Mouse (Mus musculus): ENCODE measurements around the gene Olfr452. TPM values are rescaled to one million over a fixed set of nuclear protein-coding genes. Genes with fewer than 3 reads are reported as not detected.
A peak's percentile ranks its signal among the peaks of the same experiment; 100 is the strongest.

Gene Olfr452
- total and polyA plus RNA-seq, 3 experiments, result not detected

- Histone ChIP-seq H3K27me3 (ENCODE audit: control insufficient read depth, insufficient read depth, low read length) (no peaks in the 10 kb centered on the region), H3K36me3 (ENCODE audit: control insufficient read depth, insufficient read depth, low read length) (no peaks in the 10 kb centered on the region), H3K79me2 (replicated peaks; ENCODE audit: control insufficient read depth, insufficient read depth, low read length) (no peaks in the 10 kb centered on the region), H3K27ac (no peak overlapping the region), H3K4me1 (ENCODE audit: control insufficient read depth, insufficient read depth, low read length) (no peaks in the 10 kb centered on the region), H3K9ac (ENCODE audit: low read depth, low read length) (no peak overlapping the region), H3K4me3 (no peak overlapping the region)
- DNase-seq, result no peak
- 43% methylated on average over 4 of the region's 4 CpGs for WGBS
- intact Hi-C loops (cut with DNase I), result no loop called here
- TF ChIP-seq EP300 (IDR thresholded peaks at IDR 0.05; ENCODE audit: insufficient read depth, low read depth, low read length), result no peak
- TF ChIP-seq POLR2A (IDR thresholded peaks at IDR 0.05; ENCODE audit: insufficient read depth, low read depth, low read length), result no peak
- peak; percentile 31 for TF ChIP-seq CTCF (IDR thresholded peaks at IDR 0.05)
Measured at GRCm38 (mm10) chr6:42790247-42790948, 5.5 kb downstream of the Olfr452 start.

GRCm38 (mm10) chr6:42790949-42791556 is 6.2 kb downstream of the Olfr452 start:
- DNase-seq, result no peak
- Histone ChIP-seq H3K4me1 (ENCODE audit: control insufficient read depth, insufficient read depth, low read length) (no peaks in the 10 kb centered on the region), H3K27me3 (ENCODE audit: control insufficient read depth, insufficient read depth, low read length) (no peaks in the 10 kb centered on the region), H3K9ac (ENCODE audit: low read depth, low read length) (no peak overlapping the region), H3K4me3 (no peak overlapping the region), H3K27ac (no peak overlapping the region), H3K36me3 (ENCODE audit: control insufficient read depth, insufficient read depth, low read length) (no peaks in the 10 kb centered on the region), H3K79me2 (replicated peaks; ENCODE audit: control insufficient read depth, insufficient read depth, low read length) (no peaks in the 10 kb centered on the region)
- no peak for TF ChIP-seq CTCF (IDR thresholded peaks at IDR 0.05)
- no peak for TF ChIP-seq POLR2A (IDR thresholded peaks at IDR 0.05; ENCODE audit: insufficient read depth, low read depth, low read length)
- no peak for TF ChIP-seq EP300 (IDR thresholded peaks at IDR 0.05; ENCODE audit: insufficient read depth, low read depth, low read length)
- intact Hi-C loops (cut with DNase I), result no loop called here
- WGBS, result 75% methylated on average over 9 of the region's 9 CpGs

GRCm38 (mm10) chr6:42794982-42795381 is 10.1 kb downstream of the Olfr452 start:
- 84% methylated on average over 3 of the region's 3 CpGs for WGBS
- no peak for DNase-seq
- TF ChIP-seq POLR2A (IDR thresholded peaks at IDR 0.05; ENCODE audit: insufficient read depth, low read depth, low read length), result no peak
- no peak for TF ChIP-seq CTCF (IDR thresholded peaks at IDR 0.05)
- no peak for TF ChIP-seq EP300 (IDR thresholded peaks at IDR 0.05; ENCODE audit: insufficient read depth, low read depth, low read length)
- Histone ChIP-seq H3K79me2 (replicated peaks; ENCODE audit: control insufficient read depth, insufficient read depth, low read length) (no peaks in the 10 kb centered on the region), H3K36me3 (ENCODE audit: control insufficient read depth, insufficient read depth, low read length) (no peaks in the 10 kb centered on the region), H3K4me3 (no peak overlapping the region), H3K9ac (ENCODE audit: low read depth, low read length) (no peak overlapping the region), H3K4me1 (ENCODE audit: control insufficient read depth, insufficient read depth, low read length) (no peaks in the 10 kb centered on the region), H3K27ac (no peak overlapping the region), H3K27me3 (ENCODE audit: control insufficient read depth, insufficient read depth, low read length) (no peaks in the 10 kb centered on the region)
- intact Hi-C loops (cut with DNase I), result no loop called here

- intact Hi-C loops (cut with DNase I), result no loop called here
- no peaks in the 10 kb centered on the region for H3K4me1 ChIP-seq (ENCODE audit: control insufficient read depth, insufficient read depth, low read length)
- H3K79me2 ChIP-seq (replicated peaks; ENCODE audit: control insufficient read depth, insufficient read depth, low read length), result no peaks in the 10 kb centered on the region
- TF ChIP-seq CTCF (IDR thresholded peaks at IDR 0.05) (no peak), EP300 (IDR thresholded peaks at IDR 0.05; ENCODE audit: insufficient read depth, low read depth, low read length) (no peak), POLR2A (IDR thresholded peaks at IDR 0.05; ENCODE audit: insufficient read depth, low read depth, low read length) (no peak)
- H3K36me3 ChIP-seq (ENCODE audit: control insufficient read depth, insufficient read depth, low read length), result no peaks in the 10 kb centered on the region
- 77% methylated on average over 1 of the region's 1 CpGs for WGBS
- no peak within 1 kb of the TSS for H3K27ac ChIP-seq
- no peak for DNase-seq
- H3K4me3 ChIP-seq, result no peak within 1 kb of the TSS
- H3K9ac ChIP-seq (ENCODE audit: low read depth, low read length), result no peak within 1 kb of the TSS
- no peaks in the 10 kb centered on the region for H3K27me3 ChIP-seq (ENCODE audit: control insufficient read depth, insufficient read depth, low read length)
Measured at GRCm38 (mm10) chr6:42811639-42812038, 26.7 kb downstream of the Olfr452 start, which contains the start of gene Olfr450. Gene Olfr450, plus strand, starts transcription at chr6:42811939.

GRCm38 (mm10) chr6:42834084-42834483 is 49.2 kb downstream of the Olfr452 start, which contains the start of gene Olfr449:
Gene Olfr449, plus strand, starts transcription at chr6:42834384.
- no peak for DNase-seq

More at GRCm38 (mm10) chr6:42834084-42834483, 49.2 kb downstream of the Olfr452 start, which contains the start of gene Olfr449:
- Histone ChIP-seq H3K9ac (ENCODE audit: low read depth, low read length) (no peak within 1 kb of the TSS), H3K27ac (no peak within 1 kb of the TSS), H3K79me2 (replicated peaks; ENCODE audit: control insufficient read depth, insufficient read depth, low read length) (no peaks in the 10 kb centered on the region), H3K27me3 (ENCODE audit: control insufficient read depth, insufficient read depth, low read length) (no peaks in the 10 kb centered on the region), H3K4me3 (no peak within 1 kb of the TSS), H3K4me1 (ENCODE audit: control insufficient read depth, insufficient read depth, low read length) (no peaks in the 10 kb centered on the region), H3K36me3 (ENCODE audit: control insufficient read depth, insufficient read depth, low read length) (no peaks in the 10 kb centered on the region)
- TF ChIP-seq CTCF (IDR thresholded peaks at IDR 0.05) (no peak), POLR2A (IDR thresholded peaks at IDR 0.05; ENCODE audit: insufficient read depth, low read depth, low read length) (no peak), EP300 (IDR thresholded peaks at IDR 0.05; ENCODE audit: insufficient read depth, low read depth, low read length) (no peak)
- intact Hi-C loops (cut with DNase I), result no loop called here

Other genes starting within 250 kb of the Olfr452 start
- not detected for gene Olfr455, start 237.5 kb upstream of the Olfr452 start, total RNA-seq (2021)
- gene Olfr455, start 237.5 kb upstream of the Olfr452 start, polyA plus RNA-seq (2012; rRNA removed), result not detected in 2 replicates
- not detected for gene Tcaf3, start 187.4 kb upstream of the Olfr452 start, total RNA-seq (2021)
- gene Tcaf3, start 187.4 kb upstream of the Olfr452 start, polyA plus RNA-seq (2012; rRNA removed), result not detected in 2 replicates
- 1 to 10 TPM; 2.7 to 3.6 TPM for gene Tcaf2, start 139.8 kb upstream of the Olfr452 start, total RNA-seq (2021)
- gene Tcaf2, start 139.8 kb upstream of the Olfr452 start, polyA plus RNA-seq (2012; rRNA removed), result 1.1 TPM in 2 replicates
- gene Tcaf1, start 75.0 kb upstream of the Olfr452 start, total RNA-seq (2021), result 10 to 100 TPM; 10.3 to 12.4 TPM
- 8.0 and 12.5 TPM in 2 replicates for gene Tcaf1, start 75.0 kb upstream of the Olfr452 start, polyA plus RNA-seq (2012; rRNA removed)
- not detected for gene Olfr453, start 45.7 kb upstream of the Olfr452 start, total RNA-seq (2021)
- gene Olfr453, start 45.7 kb upstream of the Olfr452 start, polyA plus RNA-seq (2012; rRNA removed), result not detected in 2 replicates
- not detected for gene Olfr38, start 28.7 kb upstream of the Olfr452 start, total RNA-seq (2021)
- not detected in 2 replicates for gene Olfr38, start 28.7 kb upstream of the Olfr452 start, polyA plus RNA-seq (2012; rRNA removed)
- gene Olfr450, start 26.8 kb downstream of the Olfr452 start, total RNA-seq (2021), result not detected
- not detected in 2 replicates for gene Olfr450, start 26.8 kb downstream of the Olfr452 start, polyA plus RNA-seq (2012; rRNA removed)
- not detected for gene Olfr449, start 49.3 kb downstream of the Olfr452 start, total RNA-seq (2021)
- gene Olfr449, start 49.3 kb downstream of the Olfr452 start, polyA plus RNA-seq (2012; rRNA removed), result not detected in 2 replicates
- gene Olfr448, start 105.3 kb downstream of the Olfr452 start, total RNA-seq (2021), result not detected
- not detected in 2 replicates for gene Olfr448, start 105.3 kb downstream of the Olfr452 start, polyA plus RNA-seq (2012; rRNA removed)
- not detected for gene Olfr447, start 123.8 kb downstream of the Olfr452 start, total RNA-seq (2021)
- not detected in 2 replicates for gene Olfr447, start 123.8 kb downstream of the Olfr452 start, polyA plus RNA-seq (2012; rRNA removed)
- gene Olfr446, start 136.3 kb downstream of the Olfr452 start, total RNA-seq (2021), result not detected
- not detected in 2 replicates for gene Olfr446, start 136.3 kb downstream of the Olfr452 start, polyA plus RNA-seq (2012; rRNA removed)
- not detected for gene Olfr444, start 164.0 kb downstream of the Olfr452 start, total RNA-seq (2021)
- gene Olfr444, start 164.0 kb downstream of the Olfr452 start, polyA plus RNA-seq (2012; rRNA removed), result not detected in 2 replicates